Mouse (Mus musculus) midbrain, embryonic 11.5 days (tissue): ENCODE measurements around the gene Sval3. TPM values are rescaled to one million over a fixed set of nuclear protein-coding genes. Genes with fewer than 3 reads are reported as not detected.

Source experiments
- ATAC-seq: fragments of 200-750 bp; cut with Nextera tagmentation; 2 replicates; pipeline ENCODE4 v1.8.0; 2017; ENCODE audit warnings: moderate TSS enrichment, moderate library complexity; ENCODE audit not compliant: low FRiP score
- DNase-seq: peaks from one replicate; pipeline ENCODE4 v3.0.0; 2015; ENCODE audit warnings: low spot score; ENCODE audit errors: missing footprints
- H3K27ac ChIP-seq: fragments of 300-500 bp; sonication (generic); 2 replicates; pipeline ENCODE4 v1.5.1; 2014; ENCODE audit warnings: low read depth, low read length
- H3K27me3 ChIP-seq: fragments of 300-500 bp; sonication (generic); 2 replicates; pipeline ENCODE4 v1.6.1; 2014; ENCODE audit warnings: mild to moderate bottlenecking, low read length, moderate library complexity, mixed read lengths; ENCODE audit not compliant: control insufficient read depth, insufficient read depth
- H3K36me3 ChIP-seq: fragments of 300-500 bp; sonication (generic); 2 replicates; pipeline ENCODE4 v1.6.1; 2014; ENCODE audit warnings: mild to moderate bottlenecking, low read length, moderate library complexity, mixed read lengths; ENCODE audit not compliant: control insufficient read depth, insufficient read depth
- H3K4me1 ChIP-seq: fragments of 300-500 bp; sonication (generic); 2 replicates; pipeline ENCODE4 v1.6.1; 2014; ENCODE audit warnings: low read length; ENCODE audit not compliant: control insufficient read depth, insufficient read depth
- H3K4me2 ChIP-seq: fragments of 300-500 bp; sonication (generic); 2 replicates; pipeline ENCODE4 v1.6.1; 2014; ENCODE audit warnings: mild to moderate bottlenecking, moderate library complexity
- H3K4me3 ChIP-seq: fragments of 300-500 bp; sonication (generic); 2 replicates; pipeline ENCODE4 v1.5.1; 2014; ENCODE audit warnings: low read depth, low read length
- H3K9ac ChIP-seq: fragments of 300-500 bp; sonication (generic); 2 replicates; pipeline ENCODE4 v1.6.1; 2014; ENCODE audit warnings: low read length
- H3K9me3 ChIP-seq: fragments of 300-500 bp; sonication (generic); 2 replicates; pipeline ENCODE4 v1.6.1; 2016; ENCODE audit warnings: low read length; ENCODE audit not compliant: control insufficient read depth
- whole genome bisulfite sequencing: fragments of 180-500 bp; shearing (Covaris S2); extraction: QIAGEN DNeasy Blood & Tissue Kit; methylation state at CpG from one replicate; pipeline ENCODE4 v1.1.7; 2014; 5-methylcytosine and 5-hydroxymethylcytosine counted together
- polyA plus RNA-seq: library from polyadenylated mRNA; unstranded; fragments of >200 nt; fragmentation: Nextera tagmentation; extraction: Ambion mirVana; gene quantifications from 2 replicates; pipeline ENCODE4 v1.2.1, GENCODE M21; 2014

The Sval3 gene
- not detected in 2 replicates for polyA plus RNA-seq

DNA sequence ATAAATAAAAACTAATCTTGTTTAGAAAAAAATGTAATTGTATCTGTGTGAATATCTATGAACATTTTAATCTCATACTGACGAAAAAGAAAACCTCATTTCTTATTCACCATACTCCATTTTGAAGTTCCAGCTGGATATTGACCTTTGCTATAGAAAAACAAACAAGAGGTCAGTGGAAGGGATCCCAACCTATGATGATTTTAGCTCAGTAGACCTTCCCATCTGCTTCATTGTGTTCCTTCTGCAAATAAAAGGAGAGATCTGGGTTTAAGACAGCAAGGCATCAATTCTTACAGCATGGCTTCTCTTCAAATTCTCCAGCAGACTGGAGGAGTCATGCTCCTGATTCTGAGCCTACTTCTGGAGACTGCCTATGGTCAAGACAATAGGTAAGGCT is at the start of gene Sval3:
Sval3 (plus strand) TSS at position 301 of the 400 bp plus-strand sequence.
- Histone ChIP-seq H3K27me3 (no peaks in the 10 kb centered on the region), H3K4me1 (no peaks in the 10 kb centered on the region), H3K9ac (no peak within 1 kb of the TSS), H3K27ac (no peak within 1 kb of the TSS), H3K4me2 (no peak within 1 kb of the TSS), H3K4me3 (no peak within 1 kb of the TSS), H3K36me3 (no peaks in the 10 kb centered on the region), H3K9me3 (no peaks in the 10 kb centered on the region)
- DNase-seq (no peak), ATAC-seq (no peak)
- WGBS: 67% methylated on average over 1 of the region's 1 CpGs

DNA sequence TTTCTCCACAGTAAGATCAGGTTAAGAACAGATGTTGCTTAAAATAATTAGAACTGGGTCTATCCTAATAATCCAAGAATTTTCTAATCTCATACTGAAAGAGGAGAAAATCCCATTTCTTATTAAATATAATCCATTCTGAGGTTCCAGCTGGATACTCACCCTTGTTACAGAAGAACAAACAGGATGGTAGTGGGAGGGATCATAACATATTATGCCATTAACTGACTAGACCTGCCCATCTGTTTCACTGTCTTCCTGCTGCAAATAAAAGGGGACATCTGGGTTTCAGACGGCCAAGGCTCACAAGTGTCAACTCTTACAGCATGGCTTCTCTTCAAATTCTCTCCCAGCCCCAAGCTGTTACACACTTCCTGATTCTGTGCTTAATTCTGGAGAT is 16.6 kb upstream of the Sval3 start, which contains the start of gene Sval1:
Sval1 (plus strand) TSS at position 301 of the 400 bp plus-strand sequence.
- 71% methylated on average over 1 of the region's 1 CpGs for WGBS
- DNase-seq (no peak), ATAC-seq (no peak)

More for the DNA sequence above, 16.6 kb upstream of the Sval3 start, which contains the start of gene Sval1:
- no peak within 1 kb of the TSS for H3K9ac ChIP-seq
- no peak within 1 kb of the TSS for H3K4me2 ChIP-seq
- H3K9me3 ChIP-seq: no peaks in the 10 kb centered on the region
- no peak within 1 kb of the TSS for H3K4me3 ChIP-seq
- H3K36me3 ChIP-seq: no peaks in the 10 kb centered on the region
- no peaks in the 10 kb centered on the region for H3K27me3 ChIP-seq
- H3K4me1 ChIP-seq: no peaks in the 10 kb centered on the region
- H3K27ac ChIP-seq: no peak within 1 kb of the TSS

Other genes with a start within 250 kb of the Sval3 start
- not detected in 2 replicates for gene Olfr459, start 193.0 kb upstream of the Sval3 start, polyA plus RNA-seq
- not detected in 2 replicates for gene Pip, start 120.6 kb upstream of the Sval3 start, polyA plus RNA-seq
- not detected in 2 replicates for gene Sval2, start 115.2 kb upstream of the Sval3 start, polyA plus RNA-seq
- gene Sval1, start 16.5 kb upstream of the Sval3 start, polyA plus RNA-seq: not detected in 2 replicates
- gene Sva, start 70.3 kb downstream of the Sval3 start, polyA plus RNA-seq: not detected in 2 replicates
- not detected in 2 replicates for gene Tas2r139, start 172.8 kb downstream of the Sval3 start, polyA plus RNA-seq
- gene Tas2r144, start 247.2 kb downstream of the Sval3 start, polyA plus RNA-seq: not detected in 2 replicates